Mouse (Mus musculus): ENCODE measurements around the gene Lsm14b.

The Lsm14b gene

GRCm38 (mm10) chr2:180024401-180025098 lies at the start of gene Lsm14b:
Gene Lsm14b (plus strand): TSS chr2:180024987.
- no peak for TF ChIP-seq GATA4 (IDR thresholded peaks at IDR 0.05; ENCODE audit: insufficient replicate concordance, low read length)

GRCm38 (mm10) chr2:179975851-179976250 lies 48.9 kb upstream of the Lsm14b start:
- TF ChIP-seq GATA4 (IDR thresholded peaks at IDR 0.05; ENCODE audit: insufficient replicate concordance, low read length), result no peak

- no peak for TF ChIP-seq GATA4 (IDR thresholded peaks at IDR 0.05; ENCODE audit: insufficient replicate concordance, low read length)
These were observed 48.5 kb upstream of the Lsm14b start for GRCm38 (mm10) chr2:179976295-179976627.

GRCm38 (mm10) chr2:179976628-179977343 lies 48.0 kb upstream of the Lsm14b start, which contains the start of gene Taf4:
Gene Taf4 (minus strand): TSS chr2:179976646.
- no peak for TF ChIP-seq GATA4 (IDR thresholded peaks at IDR 0.05; ENCODE audit: insufficient replicate concordance, low read length)

GRCm38 (mm10) chr2:179977344-179978025 lies 47.3 kb upstream of the Lsm14b start:
- TF ChIP-seq GATA4 (IDR thresholded peaks at IDR 0.05; ENCODE audit: insufficient replicate concordance, low read length), result no peak

GRCm38 (mm10) chr2:179978250-179978649 lies 46.5 kb upstream of the Lsm14b start:
- TF ChIP-seq GATA4 (IDR thresholded peaks at IDR 0.05; ENCODE audit: insufficient replicate concordance, low read length), result no peak

GRCm38 (mm10) chr2:179979836-179980235 lies 45.0 kb upstream of the Lsm14b start:
- no peak for TF ChIP-seq GATA4 (IDR thresholded peaks at IDR 0.05; ENCODE audit: insufficient replicate concordance, low read length)

GRCm38 (mm10) chr2:179980616-179981015 lies 44.2 kb upstream of the Lsm14b start:
- no peak for TF ChIP-seq GATA4 (IDR thresholded peaks at IDR 0.05; ENCODE audit: insufficient replicate concordance, low read length)

- TF ChIP-seq GATA4 (IDR thresholded peaks at IDR 0.05; ENCODE audit: insufficient replicate concordance, low read length), result no peak
These were observed 42.1 kb upstream of the Lsm14b start for GRCm38 (mm10) chr2:179982715-179983114.

GRCm38 (mm10) chr2:179984830-179985229 lies 40.0 kb upstream of the Lsm14b start:
- no peak for TF ChIP-seq GATA4 (IDR thresholded peaks at IDR 0.05; ENCODE audit: insufficient replicate concordance, low read length)

- TF ChIP-seq GATA4 (IDR thresholded peaks at IDR 0.05; ENCODE audit: insufficient replicate concordance, low read length), result no peak
These were observed 39.1 kb upstream of the Lsm14b start for GRCm38 (mm10) chr2:179985695-179986094.

- no peak for TF ChIP-seq GATA4 (IDR thresholded peaks at IDR 0.05; ENCODE audit: insufficient replicate concordance, low read length)
These were observed 38.3 kb upstream of the Lsm14b start for GRCm38 (mm10) chr2:179986437-179987022.

- no peak for TF ChIP-seq GATA4 (IDR thresholded peaks at IDR 0.05; ENCODE audit: insufficient replicate concordance, low read length)
These were observed 35.7 kb upstream of the Lsm14b start for GRCm38 (mm10) chr2:179989098-179989497.

GRCm38 (mm10) chr2:179993071-179993470 lies 31.7 kb upstream of the Lsm14b start:
- TF ChIP-seq GATA4 (IDR thresholded peaks at IDR 0.05; ENCODE audit: insufficient replicate concordance, low read length), result no peak

- TF ChIP-seq GATA4 (IDR thresholded peaks at IDR 0.05; ENCODE audit: insufficient replicate concordance, low read length), result no peak
These were observed 26.4 kb upstream of the Lsm14b start for GRCm38 (mm10) chr2:179998431-179998830.

- TF ChIP-seq GATA4 (IDR thresholded peaks at IDR 0.05; ENCODE audit: insufficient replicate concordance, low read length), result no peak
These were observed 23.2 kb upstream of the Lsm14b start for GRCm38 (mm10) chr2:180001635-180002034.
